Mouse (Mus musculus): ENCODE results near the gene Pimreg. TPM values are rescaled to one million over a fixed set of nuclear protein-coding genes. Genes with fewer than 3 reads are reported as not detected.

The Pimreg gene
- polyA plus RNA-seq (2014; fragmentation: Nextera tagmentation; extraction: Ambion mirVana), result 98.2 and 99.0 TPM in 2 replicates

DNA sequence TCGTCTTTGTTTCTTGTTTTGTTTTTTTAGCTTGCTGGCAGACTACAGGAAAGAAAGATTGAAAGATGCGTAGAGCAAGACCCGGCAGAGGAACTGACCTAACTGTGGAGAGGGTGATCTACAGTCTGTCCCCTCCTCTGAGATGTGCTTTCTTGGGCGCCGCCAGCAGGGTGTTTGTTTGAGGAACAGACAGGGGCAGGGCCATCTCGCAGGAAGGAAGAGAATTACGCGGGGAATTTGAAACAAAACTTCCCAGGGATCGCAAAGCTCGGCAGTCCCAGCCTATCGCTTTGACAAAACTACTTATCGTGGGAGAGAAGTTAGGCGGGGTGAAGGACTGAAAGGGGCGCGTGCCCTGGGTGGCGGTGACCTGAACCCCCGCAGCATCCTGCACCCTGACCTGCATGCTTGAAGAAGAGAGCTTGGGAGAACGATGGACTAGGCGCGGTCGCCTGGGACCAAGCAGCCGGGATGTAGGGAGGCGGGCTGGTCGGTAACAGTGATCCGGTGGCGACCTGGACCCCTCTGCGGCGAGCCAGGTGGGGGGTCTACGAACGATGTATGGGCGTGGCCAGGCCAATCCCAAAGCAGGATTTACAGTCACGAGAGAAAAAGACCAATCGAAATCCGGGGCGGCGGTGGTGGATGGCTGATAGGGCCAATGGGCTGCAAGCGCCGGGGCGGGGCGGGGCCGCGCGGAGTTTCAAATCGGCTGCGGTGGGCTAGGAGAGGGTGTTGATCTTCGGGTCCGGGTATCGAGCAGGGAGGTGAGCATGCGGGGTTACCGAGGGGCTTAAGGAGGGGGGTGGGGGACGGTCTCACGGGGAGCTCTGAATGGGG lies at the start of gene Pimreg:
Gene Pimreg, plus strand, starts transcription at position 265 of the 840 bp plus-strand sequence.
- Histone ChIP-seq H3K27me3 (ENCODE audit: control insufficient read depth, insufficient read depth, low read length) (0 out of 2 replicates have a peak, but pooled peaks cover 5% of the 10 kb centered on the region), H3K9me3 (replicated peaks; ENCODE audit: control insufficient read depth, low read length) (no peaks in the 10 kb centered on the region), H3K9ac (ENCODE audit: low read depth, low read length) (peak within 1 kb of the TSS; percentile 76), H3K4me1 (ENCODE audit: control insufficient read depth, insufficient read depth, low read length) (peaks cover 36% of the 10 kb centered on the region), H3K36me3 (ENCODE audit: control insufficient read depth, insufficient read depth, low read length) (peaks cover 5% of the 10 kb centered on the region), H3K27ac (ENCODE audit: low read depth, low read length) (peak within 1 kb of the TSS; percentile 47), H3K4me2 (peak within 1 kb of the TSS; percentile 89), H3K4me3 (ENCODE audit: low read depth, low read length) (peak within 1 kb of the TSS; percentile 76)
- ATAC-seq (replicated peaks; ENCODE audit: insufficient number of reproducible peaks, low FRiP score, low TSS enrichment), result peak; percentile 81
- under 1% methylated on average over 52 of the region's 52 CpGs for WGBS (ENCODE audit: insufficient replicate concordance)

DNA sequence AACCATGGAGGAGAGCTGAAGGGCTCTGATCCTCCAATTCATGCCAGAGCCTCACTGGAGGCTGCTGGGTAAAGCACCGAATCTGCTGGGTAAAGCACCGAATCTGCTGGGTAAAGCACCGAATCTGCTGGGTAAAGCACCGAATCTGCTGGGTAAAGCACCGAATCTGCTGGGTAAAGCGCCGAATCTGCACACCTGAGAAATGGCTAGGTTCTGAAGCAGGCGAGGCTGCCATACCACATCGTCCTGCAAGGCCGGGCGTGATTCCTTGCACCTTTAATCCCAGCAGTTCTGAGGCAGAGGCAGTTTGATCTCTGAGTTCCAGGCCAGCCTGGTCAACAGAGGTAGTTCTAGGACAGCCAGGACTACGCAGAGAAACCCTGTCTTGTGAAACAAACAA lies 49.4 kb upstream of the Pimreg start:
- WGBS (ENCODE audit: insufficient replicate concordance), result 81% methylated on average over 12 of the region's 12 CpGs
- H3K9me3 ChIP-seq (replicated peaks; ENCODE audit: control insufficient read depth, low read length), result no peaks in the 10 kb centered on the region
- H3K9ac ChIP-seq (ENCODE audit: low read depth, low read length), result no peak overlapping the region
- H3K4me2 ChIP-seq, result no peak overlapping the region
- no peak for ATAC-seq (replicated peaks; ENCODE audit: insufficient number of reproducible peaks, low FRiP score, low TSS enrichment)
- no peaks in the 10 kb centered on the region for H3K27me3 ChIP-seq (ENCODE audit: control insufficient read depth, insufficient read depth, low read length)
- no peak overlapping the region for H3K4me3 ChIP-seq (ENCODE audit: low read depth, low read length)
- H3K4me1 ChIP-seq (ENCODE audit: control insufficient read depth, insufficient read depth, low read length), result peaks cover 11% of the 10 kb centered on the region; the same call in 1 of the 2 replicates
- no peaks in the 10 kb centered on the region for H3K36me3 ChIP-seq (ENCODE audit: control insufficient read depth, insufficient read depth, low read length)
- no peak overlapping the region for H3K27ac ChIP-seq (ENCODE audit: low read depth, low read length)

DNA sequence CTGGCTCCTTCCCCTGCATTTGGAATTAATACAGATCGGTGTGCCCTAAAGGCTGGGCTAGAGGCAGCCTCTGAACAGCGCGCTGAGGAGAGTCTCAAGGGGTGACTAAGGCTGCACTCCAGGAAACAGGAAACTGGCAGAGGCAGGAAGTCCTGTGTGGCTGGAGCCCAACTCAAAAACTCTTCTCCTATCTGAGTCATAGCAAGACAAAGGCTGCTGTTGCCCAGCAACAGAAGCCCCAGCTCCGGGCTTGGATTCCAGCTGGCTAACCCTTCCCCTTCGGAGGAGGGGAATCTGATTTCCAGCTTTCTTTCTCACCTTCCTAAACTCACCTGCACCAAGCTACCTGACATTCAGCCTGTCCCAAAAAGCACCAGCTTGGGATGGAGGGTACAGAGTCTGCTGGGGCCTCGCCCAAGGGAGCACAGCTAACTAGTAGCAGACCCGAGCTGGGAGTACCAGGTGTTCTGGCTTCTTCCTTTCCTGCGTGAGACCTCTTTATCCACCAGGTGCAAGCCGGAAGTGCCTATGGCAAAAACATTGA lies 45.8 kb upstream of the Pimreg start:
- H3K9me3 ChIP-seq (replicated peaks; ENCODE audit: control insufficient read depth, low read length), result no peaks in the 10 kb centered on the region
- H3K4me2 ChIP-seq, result peak overlapping the region; percentile 44
- peak; percentile 57; the same call in 1 of the 2 replicates for ATAC-seq (replicated peaks; ENCODE audit: insufficient number of reproducible peaks, low FRiP score, low TSS enrichment)
- 0 out of 2 replicates have a peak overlapping the region, but pooled peaks have one; percentile 8 for H3K4me3 ChIP-seq (ENCODE audit: low read depth, low read length)
- 23% methylated on average over 9 of the region's 9 CpGs for WGBS (ENCODE audit: insufficient replicate concordance)
- H3K36me3 ChIP-seq (ENCODE audit: control insufficient read depth, insufficient read depth, low read length), result no peaks in the 10 kb centered on the region
- peak overlapping the region; percentile 44; the same call in 1 of the 2 replicates for H3K9ac ChIP-seq (ENCODE audit: low read depth, low read length)
- no peaks in the 10 kb centered on the region for H3K27me3 ChIP-seq (ENCODE audit: control insufficient read depth, insufficient read depth, low read length)
- peaks cover 11% of the 10 kb centered on the region; the same call in 1 of the 2 replicates for H3K4me1 ChIP-seq (ENCODE audit: control insufficient read depth, insufficient read depth, low read length)
- H3K27ac ChIP-seq (ENCODE audit: low read depth, low read length), result peak overlapping the region; percentile 64

DNA sequence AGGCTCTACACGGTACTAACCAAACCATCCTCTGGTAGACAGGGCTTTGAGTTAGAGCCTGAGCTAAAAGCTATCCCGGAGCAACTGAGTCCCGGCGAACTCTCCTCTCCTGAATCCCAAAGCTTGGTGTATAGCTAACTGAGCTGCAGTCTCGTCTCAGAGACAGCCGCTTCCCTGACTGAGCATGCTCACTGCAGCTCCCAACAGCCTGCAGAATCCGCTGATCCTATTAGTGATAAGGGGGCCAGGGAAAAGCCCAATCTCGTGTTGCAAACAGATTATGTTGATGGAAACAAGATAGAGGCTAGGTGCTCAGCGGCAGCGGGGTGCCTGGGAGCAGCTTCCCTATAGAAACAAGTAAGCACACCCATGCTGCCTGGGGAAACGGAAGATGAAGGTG lies 45.0 kb upstream of the Pimreg start:
- 13% methylated on average over 11 of the region's 11 CpGs for WGBS (ENCODE audit: insufficient replicate concordance)
- no peaks in the 10 kb centered on the region for H3K36me3 ChIP-seq (ENCODE audit: control insufficient read depth, insufficient read depth, low read length)
- ATAC-seq (replicated peaks; ENCODE audit: insufficient number of reproducible peaks, low FRiP score, low TSS enrichment), result no peak
- H3K4me1 ChIP-seq (ENCODE audit: control insufficient read depth, insufficient read depth, low read length), result peaks cover 11% of the 10 kb centered on the region; the same call in 1 of the 2 replicates
- H3K27ac ChIP-seq (ENCODE audit: low read depth, low read length), result no peak overlapping the region
- H3K4me3 ChIP-seq (ENCODE audit: low read depth, low read length), result no peak overlapping the region
- H3K27me3 ChIP-seq (ENCODE audit: control insufficient read depth, insufficient read depth, low read length), result no peaks in the 10 kb centered on the region
- no peaks in the 10 kb centered on the region for H3K9me3 ChIP-seq (replicated peaks; ENCODE audit: control insufficient read depth, low read length)
- peak overlapping the region; percentile 24; the same call in 1 of the 2 replicates for H3K4me2 ChIP-seq
- H3K9ac ChIP-seq (ENCODE audit: low read depth, low read length), result no peak overlapping the region

DNA sequence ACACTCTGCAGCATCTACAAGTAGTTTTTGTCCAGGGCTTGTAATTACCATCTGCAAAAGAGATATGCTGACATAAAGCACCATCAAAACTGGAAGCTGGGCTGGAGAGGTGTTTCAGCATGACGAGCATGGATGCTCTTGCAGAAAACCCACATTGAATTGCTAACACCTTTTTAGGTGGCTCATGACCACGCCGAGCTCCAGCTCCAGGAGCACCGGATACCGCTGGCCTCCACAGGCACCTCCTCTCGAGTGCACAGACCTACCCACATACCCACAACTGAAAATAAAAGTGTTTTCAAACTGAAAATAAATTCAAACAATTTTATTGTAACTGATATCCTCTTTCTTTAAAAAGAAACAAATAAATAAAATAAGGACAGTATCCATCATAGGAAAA lies 41.6 kb upstream of the Pimreg start:
- H3K27me3 ChIP-seq (ENCODE audit: control insufficient read depth, insufficient read depth, low read length), result no peaks in the 10 kb centered on the region
- H3K9me3 ChIP-seq (replicated peaks; ENCODE audit: control insufficient read depth, low read length), result no peaks in the 10 kb centered on the region
- H3K4me3 ChIP-seq (ENCODE audit: low read depth, low read length), result no peak overlapping the region
- ATAC-seq (replicated peaks; ENCODE audit: insufficient number of reproducible peaks, low FRiP score, low TSS enrichment), result no peak
- H3K4me1 ChIP-seq (ENCODE audit: control insufficient read depth, insufficient read depth, low read length), result peaks cover 11% of the 10 kb centered on the region; the same call in 1 of the 2 replicates
- H3K9ac ChIP-seq (ENCODE audit: low read depth, low read length), result no peak overlapping the region
- H3K36me3 ChIP-seq (ENCODE audit: control insufficient read depth, insufficient read depth, low read length), result no peaks in the 10 kb centered on the region
- 79% methylated on average over 6 of the region's 6 CpGs for WGBS (ENCODE audit: insufficient replicate concordance)
- H3K4me2 ChIP-seq, result no peak overlapping the region
- no peak overlapping the region for H3K27ac ChIP-seq (ENCODE audit: low read depth, low read length)

DNA sequence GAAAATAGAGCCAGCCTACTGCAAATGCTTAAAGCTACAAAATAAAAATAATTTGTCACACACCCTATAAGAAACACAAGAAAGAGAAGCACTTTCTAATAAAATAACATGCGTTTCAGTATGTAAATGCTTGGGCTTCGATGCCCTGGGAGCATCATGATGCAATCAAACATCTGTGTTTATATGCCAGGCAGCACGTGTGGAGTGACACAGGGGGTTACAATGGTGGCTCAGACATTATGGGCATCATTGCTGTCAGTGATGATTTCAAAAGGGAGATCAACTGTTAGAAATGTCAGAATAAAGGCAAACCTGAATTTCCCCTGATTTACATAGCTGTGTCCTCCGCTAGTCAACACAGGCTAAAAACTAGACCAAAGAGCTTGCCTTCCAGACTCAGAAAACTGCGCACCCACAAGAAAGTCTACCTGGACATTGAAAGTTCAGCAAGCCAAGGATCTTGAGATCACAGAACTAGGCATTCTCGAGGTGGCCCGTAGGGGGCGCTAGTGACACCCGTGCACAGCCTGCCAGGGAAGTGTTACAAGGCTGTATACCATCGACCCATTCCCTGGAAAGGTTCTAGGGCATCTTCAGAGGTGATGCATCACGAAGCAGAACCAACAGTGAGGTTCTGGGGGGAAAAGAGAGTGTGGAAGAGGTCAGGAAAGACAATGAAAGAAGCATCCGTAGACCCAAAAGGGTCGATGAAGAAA lies 39.5 kb upstream of the Pimreg start:
- Histone ChIP-seq H3K4me2 (no peak overlapping the region), H3K4me1 (ENCODE audit: control insufficient read depth, insufficient read depth, low read length) (no peaks in the 10 kb centered on the region), H3K27ac (ENCODE audit: low read depth, low read length) (no peak overlapping the region), H3K36me3 (ENCODE audit: control insufficient read depth, insufficient read depth, low read length) (no peaks in the 10 kb centered on the region), H3K4me3 (ENCODE audit: low read depth, low read length) (no peak overlapping the region), H3K9me3 (replicated peaks; ENCODE audit: control insufficient read depth, low read length) (no peaks in the 10 kb centered on the region), H3K9ac (ENCODE audit: low read depth, low read length) (no peak overlapping the region), H3K27me3 (ENCODE audit: control insufficient read depth, insufficient read depth, low read length) (no peaks in the 10 kb centered on the region)
- ATAC-seq (replicated peaks; ENCODE audit: insufficient number of reproducible peaks, low FRiP score, low TSS enrichment), result no peak
- whole genome bisulfite sequencing (ENCODE audit: insufficient replicate concordance), result 39% methylated on average over 13 of the region's 13 CpGs

DNA sequence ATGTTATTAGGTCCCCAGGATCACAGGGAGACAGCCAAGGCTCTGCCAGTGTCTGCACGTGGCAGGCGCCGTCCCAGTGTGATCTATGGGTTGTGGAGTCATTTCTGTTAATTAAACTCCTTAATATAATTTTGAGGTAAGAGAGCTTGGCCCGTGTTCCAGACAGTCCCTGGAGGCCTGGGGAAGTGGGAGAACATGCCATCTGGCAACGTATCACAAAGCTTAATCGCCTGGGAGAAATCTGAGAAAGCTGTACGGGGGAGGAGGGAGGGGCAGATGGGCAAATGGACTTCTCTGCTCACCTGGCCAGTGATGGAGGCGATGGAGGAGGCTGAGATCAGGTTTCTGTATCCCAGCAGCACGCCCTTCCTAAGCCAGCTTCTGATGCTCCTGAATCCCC lies 38.7 kb upstream of the Pimreg start:
- Histone ChIP-seq H3K4me3 (ENCODE audit: low read depth, low read length) (no peak overlapping the region), H3K36me3 (ENCODE audit: control insufficient read depth, insufficient read depth, low read length) (no peaks in the 10 kb centered on the region), H3K9me3 (replicated peaks; ENCODE audit: control insufficient read depth, low read length) (no peaks in the 10 kb centered on the region), H3K27me3 (ENCODE audit: control insufficient read depth, insufficient read depth, low read length) (no peaks in the 10 kb centered on the region), H3K27ac (ENCODE audit: low read depth, low read length) (no peak overlapping the region), H3K9ac (ENCODE audit: low read depth, low read length) (no peak overlapping the region), H3K4me2 (no peak overlapping the region), H3K4me1 (ENCODE audit: control insufficient read depth, insufficient read depth, low read length) (0 out of 2 replicates have a peak, but pooled peaks cover 2% of the 10 kb centered on the region)
- WGBS (ENCODE audit: insufficient replicate concordance), result 67% methylated on average over 9 of the region's 9 CpGs
- ATAC-seq (replicated peaks; ENCODE audit: insufficient number of reproducible peaks, low FRiP score, low TSS enrichment), result no peak

DNA sequence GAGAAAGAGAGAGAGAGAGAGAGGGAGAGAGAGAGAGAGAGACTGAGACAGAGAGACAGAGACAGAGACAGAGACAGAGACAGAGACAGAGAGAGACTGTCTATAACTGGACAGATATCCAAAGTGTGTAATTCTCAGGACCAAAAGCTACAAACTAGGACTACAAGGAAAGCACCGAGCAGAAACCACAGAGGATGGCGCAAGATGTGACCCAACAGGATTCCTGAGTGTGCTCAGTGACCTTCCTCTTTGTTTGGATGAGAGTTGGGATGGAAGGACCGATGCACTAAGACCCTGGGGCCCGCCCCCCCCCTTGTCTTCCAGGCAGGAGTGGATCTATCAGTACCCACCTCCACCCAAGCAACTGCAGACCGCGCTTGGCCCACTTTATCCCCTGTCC lies 36.3 kb upstream of the Pimreg start:
- Histone ChIP-seq H3K27ac (ENCODE audit: low read depth, low read length) (no peak overlapping the region), H3K36me3 (ENCODE audit: control insufficient read depth, insufficient read depth, low read length) (no peaks in the 10 kb centered on the region), H3K4me1 (ENCODE audit: control insufficient read depth, insufficient read depth, low read length) (0 out of 2 replicates have a peak, but pooled peaks cover 2% of the 10 kb centered on the region), H3K4me3 (ENCODE audit: low read depth, low read length) (no peak overlapping the region), H3K9ac (ENCODE audit: low read depth, low read length) (no peak overlapping the region), H3K9me3 (replicated peaks; ENCODE audit: control insufficient read depth, low read length) (no peaks in the 10 kb centered on the region), H3K27me3 (ENCODE audit: control insufficient read depth, insufficient read depth, low read length) (no peaks in the 10 kb centered on the region), H3K4me2 (no peak overlapping the region)
- no peak for ATAC-seq (replicated peaks; ENCODE audit: insufficient number of reproducible peaks, low FRiP score, low TSS enrichment)
- 95% methylated on average over 6 of the region's 6 CpGs for WGBS (ENCODE audit: insufficient replicate concordance)

All from heart, embryonic 11.5 days (tissue).